Mouse (Mus musculus) kidney, adult 2 months (tissue): ENCODE data around the gene Nphs1. TPM values are rescaled to one million over a fixed set of nuclear protein-coding genes. Genes with fewer than 3 reads are reported as not detected.

Experiments
- DNase-seq: peaks from one replicate; pipeline ENCODE4 v3.0.0; 2021
- H3K27ac ChIP-seq: fragments of 200-500 bp; 2 replicates; pipeline ENCODE4 v1.5.1; 2012; ENCODE audit warnings: low read depth, low read length, control low read depth, inconsistent platforms; ENCODE audit not compliant: insufficient read depth
- H3K27me3 ChIP-seq: fragments of 200-500 bp; replicated peaks from 2 replicates; pipeline ENCODE4 v1.6.1; 2012; ENCODE audit warnings: mild to moderate bottlenecking, moderate library complexity, low read length, inconsistent platforms; ENCODE audit not compliant: control insufficient read depth, insufficient read depth
- H3K36me3 ChIP-seq: fragments of 200-500 bp; 2 replicates; pipeline ENCODE4 v1.6.1; 2012; ENCODE audit warnings: mild to moderate bottlenecking, moderate library complexity, low read length, inconsistent platforms; ENCODE audit not compliant: control insufficient read depth, insufficient read depth
- H3K4me1 ChIP-seq: fragments of 200-500 bp; 2 replicates; pipeline ENCODE4 v1.6.1; 2011; ENCODE audit warnings: low read length; ENCODE audit not compliant: control insufficient read depth, insufficient read depth
- H3K4me3 ChIP-seq: fragments of 200-500 bp; 2 replicates; pipeline ENCODE4 v1.5.1; 2011; ENCODE audit warnings: mild to moderate bottlenecking, low read depth, low read length, control low read depth; ENCODE audit not compliant: insufficient read depth
- CTCF ChIP-seq: fragments of 200-500 bp; conservative IDR thresholded peaks from 2 replicates; pipeline ENCODE4 v1.5.1; 2011; ENCODE audit warnings: low read depth, mild to moderate bottlenecking, control low read depth, low read length, moderate library complexity, mixed read lengths; ENCODE audit not compliant: insufficient read depth, insufficient read length
- POLR2A ChIP-seq: fragments of 200-500 bp; IDR thresholded peaks from one replicate; pipeline ENCODE4 v1.6.1; 2011; ENCODE audit warnings: low read depth, low read length, control low read depth
- WGBS: fragments of 180-500 bp; shearing (Covaris S2); methylation state at CpG from one replicate; pipeline ENCODE4 v1.1.7; 2018; 5-methylcytosine and 5-hydroxymethylcytosine counted together
- polyA plus RNA-seq: library from polyadenylated mRNA; depleted of rRNA; stranded (reverse); fragments of >200 nt; gene quantifications from 2 replicates; pipeline ENCODE4 v1.2.3, GENCODE M21; 2012

The Nphs1 gene
- polyA plus RNA-seq, 1 experiment, result 39.9 TPM

DNA sequence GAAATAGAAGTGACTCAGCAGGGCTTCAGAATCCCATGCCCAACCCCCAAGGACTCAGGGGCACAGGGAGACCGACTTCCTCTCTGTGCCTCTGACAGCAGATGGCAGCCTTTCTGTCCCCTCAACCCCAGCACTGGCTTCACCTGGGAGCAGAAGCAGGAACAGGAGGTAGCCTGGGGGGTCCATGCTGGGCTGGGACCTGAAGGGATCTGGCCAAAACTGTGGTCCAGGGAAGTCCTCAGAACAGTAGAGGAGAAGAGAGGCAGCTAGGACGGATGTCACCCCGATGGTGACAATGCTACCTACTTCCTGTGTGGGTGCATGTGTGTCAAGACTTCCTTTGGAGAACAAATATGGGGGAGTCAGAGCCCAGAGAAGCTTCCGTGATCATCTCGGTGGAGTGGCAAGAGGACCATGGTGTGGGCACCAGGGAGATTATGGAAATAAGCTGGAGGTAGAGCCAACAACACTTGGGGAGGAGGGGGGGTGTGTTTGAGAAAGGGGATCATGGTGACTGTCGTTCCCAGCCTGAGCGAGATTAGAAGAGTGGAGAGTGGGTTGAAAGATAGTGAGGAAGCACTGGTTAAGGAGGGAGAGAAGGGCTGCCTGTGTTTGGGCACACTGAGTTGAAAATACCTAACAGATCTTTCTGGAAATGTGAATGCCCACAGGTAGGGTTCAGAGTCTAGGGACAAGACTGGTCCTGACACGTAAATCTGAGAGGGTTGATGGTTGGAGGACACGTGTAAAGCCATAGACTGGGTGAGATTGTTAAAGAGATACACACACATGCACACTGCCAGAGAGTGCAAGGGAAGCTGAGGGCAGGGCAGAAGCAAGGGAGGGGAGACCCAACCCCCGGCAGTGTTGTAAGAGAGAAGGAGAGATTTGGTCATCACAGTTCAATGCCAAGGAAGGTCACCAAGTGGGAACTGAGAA lies 38.3 kb upstream of the Nphs1 start, which contains the start of gene Hcst:
Gene Hcst, minus strand, starts transcription at position 294 of the 939 bp plus-strand sequence.
- H3K27ac ChIP-seq, result peak within 1 kb of the TSS; percentile 2; the same call in 1 of the 2 replicates
- WGBS, result 55% methylated on average over 10 of the region's 10 CpGs

DNA sequence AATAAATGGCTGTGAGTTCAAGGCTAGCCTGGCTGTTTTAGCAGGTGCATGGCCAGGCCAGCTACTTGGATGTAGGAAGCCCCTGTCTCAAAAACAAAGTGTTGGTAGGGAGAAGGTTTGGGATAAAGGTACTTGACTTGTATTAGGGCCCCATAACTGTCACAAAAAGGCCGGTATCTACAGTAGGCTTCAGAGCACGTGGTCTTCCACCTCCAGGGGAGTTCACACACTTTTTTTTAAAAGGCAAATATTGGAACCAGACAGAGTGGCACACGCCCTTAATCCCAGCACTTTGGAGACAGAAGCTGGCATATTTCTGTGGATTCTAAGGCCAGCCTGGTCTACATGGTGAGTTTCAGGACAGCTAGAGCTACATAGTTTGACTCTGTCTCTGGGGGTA lies 37.4 kb upstream of the Nphs1 start:
- no peak overlapping the region for H3K27ac ChIP-seq

More for the DNA sequence above, 38.3 kb upstream of the Nphs1 start, which contains the start of gene Hcst:
- no peaks in the 10 kb centered on the region for H3K36me3 ChIP-seq
- peak; percentile 28 for DNase-seq
- H3K4me3 ChIP-seq, result no peak within 1 kb of the TSS
- H3K27me3 ChIP-seq, result no peaks in the 10 kb centered on the region
- H3K4me1 ChIP-seq, result no peaks in the 10 kb centered on the region
- TF ChIP-seq POLR2A (no peak), CTCF (no peak)

DNA sequence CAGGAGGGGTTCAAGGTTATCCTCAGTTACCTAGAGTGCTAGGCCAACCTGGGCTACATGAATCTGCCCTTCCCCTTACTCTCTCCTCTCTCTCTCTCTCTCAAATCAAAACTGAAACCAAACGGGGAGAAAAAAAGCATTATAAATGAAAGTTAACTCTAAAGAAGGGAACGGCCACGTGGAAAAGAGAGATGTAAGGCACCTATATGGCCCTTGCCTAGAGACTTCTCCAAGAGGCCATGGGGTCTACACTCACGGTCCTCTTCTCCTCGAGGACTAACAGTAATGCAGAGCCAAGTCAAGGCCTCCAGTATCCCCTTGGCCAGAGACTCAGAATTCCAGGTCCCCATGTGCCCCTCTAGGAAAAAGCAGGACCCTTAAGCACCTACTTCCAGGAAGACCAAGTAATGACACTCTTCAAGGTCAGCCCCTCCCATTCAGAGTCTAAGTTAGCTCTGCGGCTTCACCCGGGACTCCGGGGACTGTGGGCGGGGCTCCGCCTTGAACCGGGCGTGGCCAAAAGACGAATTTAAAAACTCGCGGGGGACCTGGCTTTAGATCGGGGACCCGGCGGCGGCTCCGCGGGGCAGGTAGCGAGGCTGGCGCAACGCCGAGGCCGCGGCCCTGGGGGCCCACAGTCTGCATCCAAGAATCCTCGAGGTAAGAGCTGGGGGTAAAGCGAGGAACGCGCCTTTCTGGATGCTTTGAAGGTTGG lies 36.8 kb upstream of the Nphs1 start, which contains the start of gene Nfkbid:
Gene Nfkbid, plus strand, starts transcription at position 558 of the 715 bp plus-strand sequence.
- 9% methylated on average over 31 of the region's 31 CpGs for WGBS
- peak within 1 kb of the TSS; percentile 49; the same call in 1 of the 2 replicates for H3K27ac ChIP-seq
- DNase-seq, result peak; percentile 74

More for the DNA sequence above, 37.4 kb upstream of the Nphs1 start:
- no peaks in the 10 kb centered on the region for H3K27me3 ChIP-seq
- WGBS, result 88% methylated on average over 3 of the region's 3 CpGs
- H3K4me1 ChIP-seq, result no peaks in the 10 kb centered on the region
- TF ChIP-seq CTCF (no peak), POLR2A (no peak)
- no peak for DNase-seq
- H3K36me3 ChIP-seq, result no peaks in the 10 kb centered on the region
- H3K4me3 ChIP-seq, result no peak overlapping the region

GRCm38 (mm10) chr7:30421890-30422435 lies 36.2 kb upstream of the Nphs1 start:
- DNase-seq, result peak; percentile 87
- under 1% methylated on average over 45 of the region's 45 CpGs for WGBS

More for the DNA sequence above, 36.8 kb upstream of the Nphs1 start, which contains the start of gene Nfkbid:
- Histone ChIP-seq H3K4me3 (peak within 1 kb of the TSS; percentile 70), H3K4me1 (no peaks in the 10 kb centered on the region), H3K27me3 (no peaks in the 10 kb centered on the region), H3K36me3 (no peaks in the 10 kb centered on the region)
- TF ChIP-seq CTCF (no peak), POLR2A (no peak)

GRCm38 (mm10) chr7:30422560-30422959 lies 35.6 kb upstream of the Nphs1 start:
- TF ChIP-seq POLR2A (no peak), CTCF (no peak)
- Histone ChIP-seq H3K27me3 (no peaks in the 10 kb centered on the region), H3K36me3 (no peaks in the 10 kb centered on the region), H3K4me3 (peak overlapping the region; percentile 70), H3K4me1 (no peaks in the 10 kb centered on the region), H3K27ac (peak overlapping the region; percentile 37; the same call in 1 of the 2 replicates)
- WGBS, result 8% methylated on average over 9 of the region's 9 CpGs
- no peak for DNase-seq

More at GRCm38 (mm10) chr7:30421890-30422435, 36.2 kb upstream of the Nphs1 start:
- no peaks in the 10 kb centered on the region for H3K4me1 ChIP-seq
- H3K27ac ChIP-seq, result peak overlapping the region; percentile 49; the same call in 1 of the 2 replicates
- no peaks in the 10 kb centered on the region for H3K27me3 ChIP-seq
- TF ChIP-seq CTCF, result no peak
- TF ChIP-seq POLR2A, result no peak
- H3K36me3 ChIP-seq, result no peaks in the 10 kb centered on the region
- H3K4me3 ChIP-seq, result peak overlapping the region; percentile 70

DNA sequence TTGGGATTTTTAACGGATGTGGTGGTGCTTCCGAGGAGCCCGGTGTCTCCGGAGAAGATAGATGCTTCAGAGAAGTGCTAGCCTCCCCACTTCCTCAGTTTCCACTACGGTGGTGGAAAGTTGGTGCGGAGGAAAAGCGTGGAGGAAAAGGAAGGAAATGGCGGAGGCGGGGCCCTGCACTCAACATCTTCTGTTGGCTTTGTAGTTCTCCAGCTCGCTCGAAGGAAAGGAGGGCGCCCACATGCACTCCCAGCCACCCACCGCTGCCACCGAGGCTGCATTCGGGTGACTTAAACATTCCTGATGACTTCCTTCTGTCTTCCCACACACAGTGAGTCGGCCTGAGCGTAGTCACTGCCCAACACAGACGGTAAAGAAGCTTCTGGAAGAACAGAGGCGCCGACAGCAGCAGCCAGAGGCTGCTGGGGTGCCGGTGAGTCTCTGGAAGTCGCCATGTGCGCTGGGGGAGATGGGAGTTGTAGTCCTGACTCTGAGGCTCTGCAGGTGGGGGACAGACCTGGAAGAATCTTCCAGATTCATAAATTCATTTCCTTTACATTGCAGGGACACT lies 35.0 kb upstream of the Nphs1 start:
- 38% methylated on average over 23 of the region's 23 CpGs for WGBS
- Histone ChIP-seq H3K27ac (peak overlapping the region; percentile 37; the same call in 1 of the 2 replicates), H3K4me1 (no peaks in the 10 kb centered on the region), H3K27me3 (no peaks in the 10 kb centered on the region), H3K36me3 (no peaks in the 10 kb centered on the region), H3K4me3 (peak overlapping the region; percentile 70)
- DNase-seq, result peak; percentile 26
- TF ChIP-seq POLR2A, result no peak
- no peak for TF ChIP-seq CTCF
